Mouse (Mus musculus) midbrain, postnatal 0 days (tissue): Measurements from ENCODE around the gene Gm973. TPM values are rescaled to one million over a fixed set of nuclear protein-coding genes. Genes with fewer than 3 reads are reported as not detected.
A peak's percentile ranks its signal among the peaks of the same experiment; 100 is the strongest.

Experiments
- ATAC-seq: fragments of 200-750 bp; cut with Nextera tagmentation; 2 replicates; pipeline ENCODE4 v1.8.0; 2017; ENCODE audit warnings: moderate number of reproducible peaks, mild to moderate bottlenecking, moderate TSS enrichment, moderate library complexity; ENCODE audit not compliant: low FRiP score
- DNase-seq: peaks from one replicate; pipeline ENCODE4 v3.0.0-alpha.2; 2015; ENCODE audit warnings: low spot score
- H3K27ac ChIP-seq: fragments of 300-500 bp; sonication (generic); 2 replicates; pipeline ENCODE4 v1.5.1; 2014; ENCODE audit warnings: low read depth, mild to moderate bottlenecking, low read length, mixed read lengths
- H3K27me3 ChIP-seq: fragments of 300-500 bp; sonication (generic); 2 replicates; pipeline ENCODE4 v1.6.1; 2014; ENCODE audit warnings: low read length, control low read depth, mixed read lengths; ENCODE audit not compliant: insufficient read depth
- H3K36me3 ChIP-seq: fragments of 300-500 bp; sonication (generic); 2 replicates; pipeline ENCODE4 v1.6.1; 2014; ENCODE audit warnings: low read length, control low read depth, mixed read lengths; ENCODE audit not compliant: insufficient read depth
- H3K4me1 ChIP-seq: fragments of 300-500 bp; sonication (generic); 2 replicates; pipeline ENCODE4 v1.6.1; 2014; ENCODE audit warnings: mild to moderate bottlenecking, control low read depth, antibody characterized with exemption, low read length, mixed read lengths; ENCODE audit not compliant: insufficient read depth
- H3K4me2 ChIP-seq: fragments of 300-500 bp; sonication (generic); 2 replicates; pipeline ENCODE4 v1.6.1; 2014; ENCODE audit warnings: low read depth, mild to moderate bottlenecking, low read length, mixed read lengths; ENCODE audit not compliant: poor library complexity, severe bottlenecking
- H3K4me3 ChIP-seq: fragments of 300-500 bp; sonication (generic); 2 replicates; pipeline ENCODE4 v1.5.1; 2014; ENCODE audit warnings: low read depth, mild to moderate bottlenecking, low read length, moderate library complexity
- H3K9ac ChIP-seq: fragments of 300-500 bp; sonication (generic); replicated peaks from 2 replicates; pipeline ENCODE4 v1.6.1; 2014; ENCODE audit warnings: mild to moderate bottlenecking, low read length, moderate library complexity, mixed read lengths; ENCODE audit not compliant: poor library complexity, severe bottlenecking
- H3K9me3 ChIP-seq: fragments of 300-500 bp; sonication (generic); 2 replicates; pipeline ENCODE4 v1.6.1; 2016; ENCODE audit warnings: low read length, control low read depth
- CTCF ChIP-seq: IDR thresholded peaks from 2 replicates; pipeline ENCODE4 v1.5.1; 2016; ENCODE audit warnings: antibody characterized with exemption, mild to moderate bottlenecking
- WGBS: fragments of 180-500 bp; shearing (Covaris S2); extraction: QIAGEN DNeasy Blood & Tissue Kit; methylation state at CpG from one replicate; pipeline ENCODE4 v1.1.7; 2014; 5-methylcytosine and 5-hydroxymethylcytosine counted together
- polyA plus RNA-seq: library from polyadenylated mRNA; unstranded; fragments of >200 nt; fragmentation: Nextera tagmentation; extraction: Ambion mirVana; gene quantifications from 2 replicates; pipeline ENCODE4 v1.2.1, GENCODE M21; 2015
- total RNA-seq: library from RNA; depleted of rRNA; stranded (reverse); fragments of >200 nt; gene quantifications from 2 replicates; pipeline ENCODE4 v1.2.3, GENCODE M21; 2014

Gm973 gene
- total and polyA plus RNA-seq, 2 experiments from 2014 or later, result 7.5 to 15.0 TPM

GRCm38 (mm10) chr1:59550996-59551395 lies 34.9 kb downstream of the Gm973 start:
- WGBS, result 36% methylated on average over 11 of the region's 11 CpGs
- H3K27ac ChIP-seq, result no peak overlapping the region
- no peaks in the 10 kb centered on the region; the same call in 1 of the 2 replicates for H3K4me1 ChIP-seq
- H3K4me2 ChIP-seq, result no peak overlapping the region
- no peak for TF ChIP-seq CTCF
- no peaks in the 10 kb centered on the region for H3K9me3 ChIP-seq
- no peak overlapping the region for H3K4me3 ChIP-seq
- DNase-seq (no peak), ATAC-seq (no peak)
- H3K27me3 ChIP-seq, result no peaks in the 10 kb centered on the region
- no peak overlapping the region for H3K9ac ChIP-seq
- H3K36me3 ChIP-seq, result no peaks in the 10 kb centered on the region

- no peaks in the 10 kb centered on the region for H3K9me3 ChIP-seq
- DNase-seq, result peak; percentile 10
- no peaks in the 10 kb centered on the region; the same call in 1 of the 2 replicates for H3K4me1 ChIP-seq
- no peak overlapping the region for H3K27ac ChIP-seq
- no peak overlapping the region for H3K4me3 ChIP-seq
- H3K36me3 ChIP-seq, result no peaks in the 10 kb centered on the region
- 34% methylated on average over 5 of the region's 5 CpGs for WGBS
- no peak overlapping the region for H3K4me2 ChIP-seq
- no peak for TF ChIP-seq CTCF
- no peak; the same call in 1 of the 2 replicates for ATAC-seq
- no peak overlapping the region for H3K9ac ChIP-seq
- H3K27me3 ChIP-seq, result no peaks in the 10 kb centered on the region
These were observed 37.6 kb downstream of the Gm973 start for GRCm38 (mm10) chr1:59553708-59554107.

- Histone ChIP-seq H3K9ac (no peak overlapping the region), H3K4me2 (no peak overlapping the region), H3K9me3 (no peaks in the 10 kb centered on the region), H3K4me1 (no peaks in the 10 kb centered on the region), H3K36me3 (no peaks in the 10 kb centered on the region), H3K27me3 (no peaks in the 10 kb centered on the region), H3K4me3 (no peak overlapping the region), H3K27ac (no peak overlapping the region)
- DNase-seq, result no peak
- WGBS, result 64% methylated on average over 2 of the region's 2 CpGs
- TF ChIP-seq CTCF, result no peak
- ATAC-seq, result no peak
These were observed 47.5 kb downstream of the Gm973 start for GRCm38 (mm10) chr1:59563581-59563980.

GRCm38 (mm10) chr1:59565804-59566203 lies 49.7 kb downstream of the Gm973 start:
- Histone ChIP-seq H3K4me3 (no peak overlapping the region), H3K9me3 (no peaks in the 10 kb centered on the region), H3K9ac (no peak overlapping the region), H3K36me3 (no peaks in the 10 kb centered on the region), H3K4me1 (no peaks in the 10 kb centered on the region), H3K4me2 (no peak overlapping the region), H3K27me3 (no peaks in the 10 kb centered on the region), H3K27ac (no peak overlapping the region)
- DNase-seq (no peak), ATAC-seq (no peak)
- no peak for TF ChIP-seq CTCF
- WGBS, result 86% methylated on average over 5 of the region's 5 CpGs

- Histone ChIP-seq H3K4me2 (no peak overlapping the region), H3K36me3 (no peaks in the 10 kb centered on the region), H3K27ac (no peak overlapping the region), H3K4me1 (no peaks in the 10 kb centered on the region), H3K4me3 (no peak overlapping the region), H3K9me3 (no peaks in the 10 kb centered on the region), H3K27me3 (no peaks in the 10 kb centered on the region), H3K9ac (no peak overlapping the region)
- DNase-seq (no peak), ATAC-seq (no peak)
- 78% methylated on average over 7 of the region's 7 CpGs for WGBS
- TF ChIP-seq CTCF, result no peak
These were observed 50.2 kb downstream of the Gm973 start for GRCm38 (mm10) chr1:59566281-59566680.

GRCm38 (mm10) chr1:59566926-59567325 lies 50.9 kb downstream of the Gm973 start:
- no peaks in the 10 kb centered on the region for H3K36me3 ChIP-seq
- no peak overlapping the region for H3K4me2 ChIP-seq
- H3K27me3 ChIP-seq, result no peaks in the 10 kb centered on the region
- DNase-seq, result peak; percentile 43
- no peaks in the 10 kb centered on the region for H3K9me3 ChIP-seq
- no peak overlapping the region for H3K9ac ChIP-seq
- WGBS, result 65% methylated on average over 6 of the region's 6 CpGs
- no peak overlapping the region for H3K4me3 ChIP-seq
- no peaks in the 10 kb centered on the region for H3K4me1 ChIP-seq
- H3K27ac ChIP-seq, result no peak overlapping the region
- ATAC-seq, result no peak
- no peak for TF ChIP-seq CTCF
